Mouse (Mus musculus) monocyte, adult 5-6 weeks (primary cell): ENCODE measurements around the gene Hoxd8. TPM values are rescaled to one million over a fixed set of nuclear protein-coding genes. Genes with fewer than 3 reads are reported as not detected.

Source experiments
- total RNA-seq: library from RNA; stranded (forward); fragments of 200-1000, 200-491, 200-594 nt; gene quantifications from 3 replicates; pipeline ENCODE4 v1.2.3, GENCODE M21; 2017

Gene Hoxd8
- total RNA-seq, 1 experiment from 2014 or later: not detected

Other genes starting within 250 kb of the Hoxd8 start
- gene Lnpk, start 125.2 kb upstream of the Hoxd8 start, total RNA-seq: 23.9 to 47.3 TPM (median 36.4 TPM) in 3 replicates
- gene Evx2, start 45.1 kb upstream of the Hoxd8 start, total RNA-seq: not detected in 3 replicates
- not detected in 3 replicates for gene Hoxd13, start 36.3 kb upstream of the Hoxd8 start, total RNA-seq
- not detected in 3 replicates for gene Hoxd12, start 29.6 kb upstream of the Hoxd8 start, total RNA-seq
- not detected in 3 replicates for gene Hoxd11, start 25.1 kb upstream of the Hoxd8 start, total RNA-seq
- not detected in 3 replicates for gene Hoxd10, start 12.7 kb upstream of the Hoxd8 start, total RNA-seq
- gene Hoxd9, start 6.9 kb upstream of the Hoxd8 start, total RNA-seq: not detected in 3 replicates
- not detected in 3 replicates for gene Hoxd3, start 7.3 kb downstream of the Hoxd8 start, total RNA-seq
- gene Hoxd4, start 7.3 kb downstream of the Hoxd8 start, total RNA-seq: not detected in 3 replicates
- gene Gm28230, start 22.1 kb downstream of the Hoxd8 start, total RNA-seq: not detected in 3 replicates
- not detected in 3 replicates for gene Hoxd1, start 58.4 kb downstream of the Hoxd8 start, total RNA-seq
- gene Mtx2, start 121.2 kb downstream of the Hoxd8 start, total RNA-seq: 12.6 to 28.7 TPM (median 26.8 TPM) in 3 replicates